In genomic region chr13:58274259-58274991, GRCm38 (mm10) we compare ENCODE assay signal across 8 mouse cellular contexts. TPM values are rescaled to one million over a fixed set of nuclear protein-coding genes. Genes with fewer than 3 reads are reported as not detected.
DNase-seq lines count a peak whose midpoint lies in the region; ATAC-seq and TF ChIP-seq lines count a peak whose summit lies in the region.

No protein-coding gene starts in this region.

- no peaks in the 10 kb centered on the region for H3K36me3 ChIP-seq in E14TG2a.4 (ENCODE audit: insufficient read depth, low read length)
- H3K36me3 ChIP-seq in forebrain, embryonic 12.5 days (replicated peaks), result no peaks in the 10 kb centered on the region
- no peaks in the 10 kb centered on the region for H3K36me3 ChIP-seq in heart, postnatal 0 days (replicated peaks; ENCODE audit: control insufficient read depth, insufficient read depth, low read length)
- no peaks in the 10 kb centered on the region for H3K36me3 ChIP-seq in lung, embryonic 14.5 days (ENCODE audit: insufficient read depth)

- peak; percentile 88 for ATAC-seq in forebrain, embryonic 12.5 days (ENCODE audit: low FRiP score)
- peak; percentile 86 for ATAC-seq in heart, postnatal 0 days (ENCODE audit: insufficient read depth, low read depth)
- ATAC-seq in lung, embryonic 14.5 days (ENCODE audit: insufficient read depth), result peak; percentile 89

- peak overlapping the region; percentile 80 for H3K4me2 ChIP-seq in forebrain, embryonic 12.5 days
- H3K4me2 ChIP-seq in heart, postnatal 0 days (ENCODE audit: low read depth, low read length), result peak overlapping the region; percentile 97
- H3K4me2 ChIP-seq in lung, embryonic 14.5 days, result peak overlapping the region; percentile 84

- peak; percentile 48 for DNase-seq in c-Kit-positive CD71-negative TER-119-negative erythroid progenitor cells, embryonic 14.5 days (ENCODE audit: low read depth)
- DNase-seq in heart, postnatal 0 days (ENCODE audit: low spot score), result peak; percentile 69
- peak; percentile 18 to 42 for DNase-seq in layer of hippocampus, adult 18-20 months (ENCODE audit: low spot score in 2 of 2)
- DNase-seq in lung, embryonic 14.5 days, result peak; percentile 83
- peak; percentile 86 for DNase-seq in ovary, postnatal 36 days (ENCODE audit: low spot score)
- peak; percentile 71 for DNase-seq in thymus, postnatal 14 days

- peak overlapping the region; percentile 91 for H3K27ac ChIP-seq in forebrain, embryonic 12.5 days
- peak overlapping the region; percentile 77 for H3K27ac ChIP-seq in heart, postnatal 0 days (ENCODE audit: low read depth)
- peak overlapping the region; percentile 72 for H3K27ac ChIP-seq in lung, embryonic 14.5 days (ENCODE audit: low read depth)

- H3K9me3 ChIP-seq in E14TG2a.4 (ENCODE audit: low read length), result no peaks in the 10 kb centered on the region
- no peaks in the 10 kb centered on the region for H3K9me3 ChIP-seq in forebrain, embryonic 12.5 days
- no peaks in the 10 kb centered on the region for H3K9me3 ChIP-seq in heart, postnatal 0 days (replicated peaks; ENCODE audit: control insufficient read depth, low read length)
- H3K9me3 ChIP-seq in lung, embryonic 14.5 days (ENCODE audit: low read depth, low read length), result no peaks in the 10 kb centered on the region

- TF ChIP-seq EP300 in heart, postnatal 0 days (IDR thresholded peaks at IDR 0.05; ENCODE audit: low read depth), result no peak

- no peak for TF ChIP-seq CTCF in E14TG2a.4 (conservative IDR thresholded peaks at IDR 0.05; ENCODE audit: low read length)
- TF ChIP-seq CTCF in heart, postnatal 0 days (IDR thresholded peaks at IDR 0.05; ENCODE audit: low read depth), result no peak
- no peak for TF ChIP-seq CTCF in lung, embryonic 14.5 days (IDR thresholded peaks at IDR 0.05; ENCODE audit: low read depth)

- WGBS in forebrain, embryonic 12.5 days, result under 1% methylated on average over 84 of the region's 84 CpGs
- WGBS in heart, postnatal 0 days, result under 1% methylated on average over 66 of the region's 84 CpGs
- under 1% methylated on average over 82 of the region's 84 CpGs for WGBS in lung, embryonic 14.5 days

- H3K4me1 ChIP-seq in E14TG2a.4 (replicated peaks; ENCODE audit: low read depth, low read length), result peaks cover 35% of the 10 kb centered on the region
- peaks cover 24% of the 10 kb centered on the region for H3K4me1 ChIP-seq in forebrain, embryonic 12.5 days
- H3K4me1 ChIP-seq in heart, postnatal 0 days (ENCODE audit: control insufficient read depth, insufficient read depth), result 0 out of 2 replicates have a peak, but pooled peaks cover 3% of the 10 kb centered on the region
- peaks cover 2% of the 10 kb centered on the region; the same call in 1 of the 2 replicates for H3K4me1 ChIP-seq in lung, embryonic 14.5 days (ENCODE audit: insufficient read depth)

- H3K9ac ChIP-seq in forebrain, embryonic 12.5 days, result peak overlapping the region; percentile 87
- peak overlapping the region; percentile 81 for H3K9ac ChIP-seq in heart, postnatal 0 days (replicated peaks; ENCODE audit: low read depth, low read length)
- H3K9ac ChIP-seq in lung, embryonic 14.5 days, result peak overlapping the region; percentile 76

- H3K27me3 ChIP-seq in E14TG2a.4 (ENCODE audit: insufficient read depth, low read length), result peaks cover 42% of the 10 kb centered on the region
- no peaks in the 10 kb centered on the region for H3K27me3 ChIP-seq in forebrain, embryonic 12.5 days
- H3K27me3 ChIP-seq in heart, postnatal 0 days (ENCODE audit: control insufficient read depth, insufficient read depth, low read length), result 0 out of 2 replicates have a peak, but pooled peaks cover 3% of the 10 kb centered on the region
- 0 out of 2 replicates have a peak, but pooled peaks cover 8% of the 10 kb centered on the region for H3K27me3 ChIP-seq in lung, embryonic 14.5 days (ENCODE audit: insufficient read depth, low read length)

- peak overlapping the region; percentile 87 for H3K4me3 ChIP-seq in E14TG2a.4 (replicated peaks; ENCODE audit: low read length)
- H3K4me3 ChIP-seq in forebrain, embryonic 12.5 days (replicated peaks), result peak overlapping the region; percentile 95
- peak overlapping the region; percentile 86 for H3K4me3 ChIP-seq in heart, postnatal 0 days (ENCODE audit: low read depth, low read length)
- H3K4me3 ChIP-seq in lung, embryonic 14.5 days (ENCODE audit: low read depth, low read length), result peak overlapping the region; percentile 82

RNA-seq across cellular contexts. Expression of gene Gkap1, which starts 1.1 kb away (rescaled TPM):
- 40.7 and 48.6 TPM in 2 replicates for polyA plus RNA-seq in forebrain, embryonic 12.5 days (2016; fragmentation: Nextera tagmentation; extraction: Ambion mirVana)
- 16.0 and 16.6 TPM in 2 replicates for total RNA-seq in heart, postnatal 0 days (2014; rRNA removed; ENCODE audit: low replicate concordance)
- 16.2 and 17.4 TPM in 2 replicates for polyA plus RNA-seq in heart, postnatal 0 days (2015; fragmentation: Nextera tagmentation; extraction: Ambion mirVana)
- 10 to 100 TPM; 22.1 to 24.6 TPM for total RNA-seq in layer of hippocampus, adult 18-20 months (2021)
- polyA plus RNA-seq in lung, embryonic 14.5 days (2014; fragmentation: Nextera tagmentation; extraction: Ambion mirVana), result 19.2 and 22.2 TPM in 2 replicates

RNA-seq across cellular contexts. Expression of gene Ubqln1, which starts 59.0 kb away (rescaled TPM):
- polyA plus RNA-seq in forebrain, embryonic 12.5 days (2016; fragmentation: Nextera tagmentation; extraction: Ambion mirVana), result 162 and 172 TPM in 2 replicates
- total RNA-seq in heart, postnatal 0 days (2014; rRNA removed; ENCODE audit: low replicate concordance), result 105 and 125 TPM in 2 replicates
- polyA plus RNA-seq in heart, postnatal 0 days (2015; fragmentation: Nextera tagmentation; extraction: Ambion mirVana), result 45.7 and 48.6 TPM in 2 replicates
- total RNA-seq in layer of hippocampus, adult 18-20 months (2021), result 100 to 1,000 TPM; 154 to 159 TPM
- 98.6 and 107 TPM in 2 replicates for polyA plus RNA-seq in lung, embryonic 14.5 days (2014; fragmentation: Nextera tagmentation; extraction: Ambion mirVana)

Comparison
In these comparisons a context has a peak if more than half of its experiments do, and no peak if none do; other contexts are left out.
1. Peak in every context shown above with its lines: DNase-seq, ATAC-seq, H3K4me3 ChIP-seq and H3K27ac ChIP-seq.
2. DNase-seq: peak in every context shown above with its lines; median percentile 86 in ovary, postnatal 36 days; 83 in lung, embryonic 14.5 days; 71 in thymus, postnatal 14 days; 69 in heart, postnatal 0 days; 48 in c-Kit-positive CD71-negative TER-119-negative erythroid progenitor cells, embryonic 14.5 days; 30 in layer of hippocampus, adult 18-20 months.